Mouse (Mus musculus): ENCODE data around the gene Gm15737.

Gm15737 gene

GRCm38 (mm10) chr6:92869089-92869581 lies at the start of gene Gm15737:
Gene Gm15737, plus strand, starts transcription at chr6:92869357.
- DNase-seq, result no peak

- DNase-seq, result no peak
Observed at GRCm38 (mm10) chr6:92821606-92822005, 47.6 kb upstream of the Gm15737 start.

GRCm38 (mm10) chr6:92822006-92822405 lies 47.2 kb upstream of the Gm15737 start:
- DNase-seq, result no peak

GRCm38 (mm10) chr6:92823991-92824390 lies 45.2 kb upstream of the Gm15737 start:
- no peak for DNase-seq

GRCm38 (mm10) chr6:92826561-92826960 lies 42.6 kb upstream of the Gm15737 start:
- DNase-seq, result no peak

GRCm38 (mm10) chr6:92827360-92827759 lies 41.8 kb upstream of the Gm15737 start:
- no peak for DNase-seq

- no peak for DNase-seq
Observed at GRCm38 (mm10) chr6:92829148-92829547, 40.0 kb upstream of the Gm15737 start.

GRCm38 (mm10) chr6:92831106-92831505 lies 38.1 kb upstream of the Gm15737 start:
- no peak for DNase-seq

GRCm38 (mm10) chr6:92842000-92842399 lies 27.2 kb upstream of the Gm15737 start:
- no peak for DNase-seq

- no peak for DNase-seq
Observed at GRCm38 (mm10) chr6:92843474-92843873, 25.7 kb upstream of the Gm15737 start.

GRCm38 (mm10) chr6:92845898-92846297 lies 23.3 kb upstream of the Gm15737 start:
- no peak for DNase-seq

- no peak for DNase-seq
Observed at GRCm38 (mm10) chr6:92846614-92847013, 22.5 kb upstream of the Gm15737 start.

- DNase-seq, result no peak
Observed at GRCm38 (mm10) chr6:92849208-92849607, 19.9 kb upstream of the Gm15737 start.

GRCm38 (mm10) chr6:92850250-92850649 lies 18.9 kb upstream of the Gm15737 start:
- peak; percentile 19 for DNase-seq

GRCm38 (mm10) chr6:92854873-92855272 lies 14.3 kb upstream of the Gm15737 start:
- no peak for DNase-seq

GRCm38 (mm10) chr6:92857761-92858160 lies 11.4 kb upstream of the Gm15737 start:
- DNase-seq, result no peak

- DNase-seq, result no peak
Observed at GRCm38 (mm10) chr6:92858721-92859510, 10.2 kb upstream of the Gm15737 start.

- DNase-seq, result no peak
Observed at GRCm38 (mm10) chr6:92860285-92860912, 8.8 kb upstream of the Gm15737 start.

GRCm38 (mm10) chr6:92862599-92862998 lies 6.6 kb upstream of the Gm15737 start:
- DNase-seq, result no peak

- DNase-seq, result no peak
Observed at GRCm38 (mm10) chr6:92869582-92870219, 544 bp downstream of the Gm15737 start.

- no peak for DNase-seq
Observed at GRCm38 (mm10) chr6:92871813-92872212, 2.7 kb downstream of the Gm15737 start.

- DNase-seq, result no peak
Observed at GRCm38 (mm10) chr6:92872766-92873165, 3.6 kb downstream of the Gm15737 start.

- DNase-seq, result no peak
Observed at GRCm38 (mm10) chr6:92874854-92875253, 5.7 kb downstream of the Gm15737 start.

- no peak for DNase-seq
Observed at GRCm38 (mm10) chr6:92875340-92875739, 6.2 kb downstream of the Gm15737 start.

All from right cerebral cortex, postnatal 4 days (tissue).